Mouse (Mus musculus): ENCODE measurements around the gene Ahrr. TPM values are rescaled to one million over a fixed set of nuclear protein-coding genes. Genes with fewer than 3 reads are reported as not detected.

The Ahrr gene
- 1 to 10 TPM; 1.5 to 1.7 TPM for total RNA-seq (2023)

DNA sequence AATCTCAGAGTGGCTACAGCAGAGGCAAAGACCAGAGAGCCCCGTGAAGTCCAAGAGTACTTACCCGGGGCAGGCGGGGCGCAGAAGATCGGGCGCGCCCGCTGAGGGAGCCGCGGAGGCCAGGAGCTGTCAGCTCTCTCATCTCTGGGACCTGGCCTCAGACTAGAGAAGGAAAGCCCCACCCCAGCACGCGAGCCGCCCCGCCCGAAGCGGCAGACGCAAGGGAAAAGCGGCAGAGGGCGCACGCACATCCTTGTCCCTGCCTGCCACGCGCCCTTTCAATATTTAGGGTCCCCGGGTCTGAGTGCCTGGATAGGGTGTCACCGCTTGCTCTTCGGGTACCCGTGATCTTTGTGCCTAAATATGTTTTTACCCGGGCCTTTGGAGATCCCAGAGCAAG lies at the start of gene Ahrr:
Gene Ahrr, minus strand, starts transcription at position 165 of the 400 bp plus-strand sequence.

DNA sequence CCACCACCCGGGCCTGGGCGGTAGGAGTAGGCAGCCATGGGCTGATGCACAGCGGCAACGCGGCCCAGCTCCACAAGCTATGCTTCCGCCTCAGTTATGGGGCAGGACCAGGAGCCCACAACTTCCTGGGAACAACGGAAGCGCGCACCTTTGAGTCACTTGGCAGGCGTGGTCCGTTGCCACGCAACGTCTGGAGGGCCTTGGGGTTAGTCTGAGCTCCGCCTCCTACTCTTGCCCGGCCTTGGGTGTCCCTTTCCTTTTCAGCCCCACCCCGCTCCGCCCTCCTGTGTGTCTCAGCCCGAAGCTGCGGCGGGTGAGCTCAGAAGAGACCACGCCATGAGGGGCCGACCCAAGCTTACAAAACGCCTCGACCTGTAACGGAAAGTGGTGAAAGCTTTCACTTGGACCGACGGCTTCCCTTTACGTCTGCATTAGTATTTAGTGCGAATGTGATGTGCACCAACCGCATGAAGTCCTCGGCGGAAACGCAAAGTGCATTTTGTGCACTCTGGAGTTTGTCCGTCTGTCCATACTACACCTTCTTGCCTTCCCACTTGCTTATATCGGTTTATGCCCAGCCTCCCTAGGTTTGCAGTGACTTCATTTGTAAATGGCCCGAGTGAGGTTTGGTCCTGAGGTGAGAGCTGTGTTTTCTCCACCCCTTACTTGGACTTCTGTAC lies 25.2 kb upstream of the Ahrr start, which contains the start of gene Pdcd6:
Gene Pdcd6, minus strand, starts transcription at position 411 of the 680 bp plus-strand sequence.

GRCm38 (mm10) chr13:74208317-74208985 lies 83.7 kb downstream of the Ahrr start, which contains the start of gene Exoc3:
Gene Exoc3, minus strand, starts transcription at chr13:74208732.

Other genes starting within 250 kb of the Ahrr start
- 1 to 10 TPM; 5.8 to 6.1 TPM for gene Cep72, start 230.0 kb downstream of the Ahrr start, total RNA-seq (2023)
- not detected for gene Slc9a3, start 170.9 kb downstream of the Ahrr start, total RNA-seq (2023)
- 10 to 100 TPM; 49.8 to 50.3 TPM for gene Exoc3, start 83.6 kb downstream of the Ahrr start, total RNA-seq (2023)
- 10 to 100 TPM; 77.6 to 77.7 TPM for gene Pdcd6, start 25.2 kb upstream of the Ahrr start, total RNA-seq (2023)
- gene Sdha, start 57.9 kb upstream of the Ahrr start, total RNA-seq (2023) = 100 to 1,000 TPM; 114 to 129 TPM
- 10 to 100 TPM; 21.1 to 22.3 TPM for gene Ccdc127, start 58.0 kb upstream of the Ahrr start, total RNA-seq (2023)
- not detected for gene Lrrc14b, start 71.7 kb upstream of the Ahrr start, total RNA-seq (2023)
- gene Zfp72, start 98.5 kb upstream of the Ahrr start, total RNA-seq (2023) = 1 to 10 TPM; 1.5 to 2.0 TPM
- 1,000 to 10,000 TPM; 1,894 to 2,594 TPM for gene Ftl1-ps1, start 107.4 kb upstream of the Ahrr start, total RNA-seq (2023)
- 1 to 10 TPM; 5.9 to 6.6 TPM for gene Zfp825, start 201.7 kb upstream of the Ahrr start, total RNA-seq (2023)

Data from monocyte, adult 59 days (primary cell).